Mouse (Mus musculus) cerebral cortex, adult 2 months (tissue): ENCODE measurements around the gene Arih2.

Source experiments
- WGBS: fragments of 180-500 bp; shearing (Covaris S2); methylation state at CpG from one replicate; pipeline ENCODE4 v1.1.7; 2018; 5-methylcytosine and 5-hydroxymethylcytosine counted together

Arih2 gene

GRCm38 (mm10) chr9:108648611-108649560, at the start of gene Arih2:
Arih2 (minus strand) TSS chr9:108649386.
- under 1% methylated on average over 112 of the region's 112 CpGs for WGBS

GRCm38 (mm10) chr9:108694533-108694932, 45.3 kb upstream of the Arih2 start:
- 85% methylated on average over 1 of the region's 1 CpGs for WGBS

GRCm38 (mm10) chr9:108693946-108694345, 44.8 kb upstream of the Arih2 start:
- WGBS = 48% methylated on average over 4 of the region's 4 CpGs

- under 1% methylated on average over 92 of the region's 92 CpGs for WGBS
Observed at GRCm38 (mm10) chr9:108692226-108693041, 43.2 kb upstream of the Arih2 start.

- WGBS = under 1% methylated on average over 42 of the region's 42 CpGs
Observed at GRCm38 (mm10) chr9:108691846-108692225, 42.6 kb upstream of the Arih2 start.

- WGBS = 58% methylated on average over 8 of the region's 8 CpGs
Observed at GRCm38 (mm10) chr9:108691371-108691770, 42.2 kb upstream of the Arih2 start.

- 82% methylated on average over 6 of the region's 6 CpGs for WGBS
Observed at GRCm38 (mm10) chr9:108690914-108691313, 41.7 kb upstream of the Arih2 start.

GRCm38 (mm10) chr9:108689993-108690392, 40.8 kb upstream of the Arih2 start:
- WGBS = 79% methylated on average over 1 of the region's 1 CpGs

GRCm38 (mm10) chr9:108689106-108689505, 39.9 kb upstream of the Arih2 start, which contains the start of gene Prkar2a:
Prkar2a (plus strand) TSS chr9:108689314.
- 90% methylated on average over 1 of the region's 1 CpGs for WGBS

- 80% methylated on average over 9 of the region's 9 CpGs for WGBS
Observed at GRCm38 (mm10) chr9:108688451-108688850, 39.3 kb upstream of the Arih2 start.

- whole genome bisulfite sequencing = 81% methylated on average over 2 of the region's 2 CpGs
Observed at GRCm38 (mm10) chr9:108687686-108688085, 38.5 kb upstream of the Arih2 start.

GRCm38 (mm10) chr9:108687181-108687580, 38.0 kb upstream of the Arih2 start:
- WGBS = 93% methylated on average over 6 of the region's 6 CpGs

- 77% methylated on average over 4 of the region's 4 CpGs for WGBS
Observed at GRCm38 (mm10) chr9:108686475-108686887, 37.3 kb upstream of the Arih2 start.

GRCm38 (mm10) chr9:108680026-108680425, 30.8 kb upstream of the Arih2 start:
- 96% methylated on average over 15 of the region's 15 CpGs for WGBS

GRCm38 (mm10) chr9:108673151-108673550, 24.0 kb upstream of the Arih2 start:
- WGBS = 47% methylated on average over 2 of the region's 2 CpGs

GRCm38 (mm10) chr9:108669875-108670274, 20.7 kb upstream of the Arih2 start:
- 56% methylated on average over 8 of the region's 8 CpGs for WGBS

- WGBS = 39% methylated on average over 6 of the region's 6 CpGs
Observed at GRCm38 (mm10) chr9:108662660-108663059, 13.5 kb upstream of the Arih2 start.

GRCm38 (mm10) chr9:108661677-108662612, 12.8 kb upstream of the Arih2 start, which contains the start of gene Slc25a20:
Slc25a20 (plus strand) TSS chr9:108662088.
- WGBS = 4% methylated on average over 37 of the region's 37 CpGs

- 85% methylated on average over 7 of the region's 7 CpGs for WGBS
Observed at GRCm38 (mm10) chr9:108655865-108656264, 6.7 kb upstream of the Arih2 start.

GRCm38 (mm10) chr9:108654566-108655464, 5.6 kb upstream of the Arih2 start:
- WGBS = 79% methylated on average over 10 of the region's 10 CpGs
